ENCODE assay signal across 9 mouse cellular contexts in the genomic region with DNA sequence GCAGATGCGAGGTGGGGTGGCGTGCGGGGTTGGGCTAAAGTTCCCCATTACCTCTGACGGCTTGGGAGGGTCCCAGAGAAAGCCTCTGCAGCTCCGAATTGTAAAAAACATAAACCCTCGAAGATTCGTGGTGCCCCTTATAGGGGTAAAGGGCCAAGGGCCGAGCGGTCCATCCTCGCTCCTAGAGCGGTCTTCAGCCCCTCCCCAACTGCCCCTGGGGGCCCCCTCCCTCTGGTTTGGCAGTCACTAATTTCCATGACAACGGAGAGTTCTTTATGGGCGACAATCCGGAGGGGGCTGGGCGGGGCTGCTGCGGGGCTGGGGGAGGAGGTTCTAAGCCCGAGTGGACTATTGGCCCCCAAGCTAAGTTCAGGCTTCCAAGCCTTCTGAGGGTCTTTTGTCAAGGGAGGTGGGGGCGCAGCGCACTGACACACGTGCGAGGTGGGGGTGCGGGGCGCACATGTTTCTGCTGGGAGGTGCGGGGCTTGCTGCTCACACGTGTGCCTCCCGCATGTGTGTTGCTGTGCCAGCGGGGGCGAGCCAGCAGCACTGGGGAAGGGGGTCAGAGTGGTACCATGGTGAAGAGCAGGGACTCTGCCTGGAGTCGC. TPM values are rescaled to one million over a fixed set of nuclear protein-coding genes. Genes with fewer than 3 reads are reported as not detected.
DNase-seq lines count a peak whose midpoint lies in the region; ATAC-seq lines count a peak whose summit lies in the region.
"Had no signal": no experiment of that assay in that cellular context is flagged by ENCODE, and none has a peak within 500 bp of the region (broad histone marks: within the 10 kb centered on the region; RNA-seq: fewer than 3 reads in every experiment).

No protein-coding gene starts in this region.

- intact Hi-C loops in heart, postnatal 36 days (cut with DNase I), result no loop called here

- peak overlapping the region; percentile 85 for H3K4me2 ChIP-seq in heart, embryonic 12.5 days
- peak overlapping the region; percentile 97 for H3K4me2 ChIP-seq in limb, embryonic 15.5 days

- H3K27me3 ChIP-seq in heart, embryonic 12.5 days (replicated peaks), result peaks cover 73% of the 10 kb centered on the region
- peaks cover 20% of the 10 kb centered on the region for H3K27me3 ChIP-seq in limb, embryonic 15.5 days

- no peaks in the 10 kb centered on the region for H3K9me3 ChIP-seq in heart, embryonic 12.5 days (replicated peaks)
- H3K9me3 ChIP-seq in limb, embryonic 15.5 days, result no peaks in the 10 kb centered on the region
- H3K9me3 ChIP-seq: G1E had no signal

- no peak for DNase-seq in heart, postnatal 36 days
- DNase-seq in brain, adult 2 months (ENCODE audit: low read depth, low spot score), result peak; percentile 69
- DNase-seq in right cerebral cortex, postnatal 14 days, result peak; percentile 78
- DNase-seq in cerebellum, adult 11 months, result no peak
- no peak for DNase-seq in gastrocnemius, adult 18-20 months (ENCODE audit: low spot score)

- H3K4me3 ChIP-seq in heart, embryonic 12.5 days, result peak overlapping the region; percentile 49
- H3K4me3 ChIP-seq in limb, embryonic 15.5 days, result peak overlapping the region; percentile 53

- no peak overlapping the region for H3K27ac ChIP-seq in heart, embryonic 12.5 days (ENCODE audit: poor library complexity, severe bottlenecking)
- no peak overlapping the region for H3K27ac ChIP-seq in limb, embryonic 15.5 days

- ATAC-seq in heart, embryonic 12.5 days (ENCODE audit: insufficient number of reproducible peaks, low FRiP score), result no peak
- ATAC-seq in granulocyte monocyte progenitor cell, adult 5-6 weeks (replicated peaks; ENCODE audit: poor library complexity, severe bottlenecking), result 0 out of 2 replicates have a peak, but pooled peaks have one; percentile 10
- ATAC-seq in limb, embryonic 15.5 days (ENCODE audit: insufficient number of reproducible peaks, low FRiP score, low TSS enrichment, low read depth), result no peak

- peaks cover 15% of the 10 kb centered on the region for H3K4me1 ChIP-seq in heart, embryonic 12.5 days (replicated peaks)
- peaks cover 14% of the 10 kb centered on the region for H3K4me1 ChIP-seq in limb, embryonic 15.5 days

- H3K36me3 ChIP-seq in heart, embryonic 12.5 days, result no peaks in the 10 kb centered on the region
- H3K36me3 ChIP-seq in limb, embryonic 15.5 days, result no peaks in the 10 kb centered on the region
- H3K36me3 ChIP-seq: G1E had no signal

- H3K9ac ChIP-seq in heart, embryonic 12.5 days, result peak overlapping the region; percentile 59
- H3K9ac ChIP-seq in limb, embryonic 15.5 days, result peak overlapping the region; percentile 55

- WGBS in heart, embryonic 12.5 days, result 2% methylated on average over 29 of the region's 29 CpGs
- under 1% methylated on average over 26 of the region's 29 CpGs for WGBS in limb, embryonic 15.5 days

RNA-seq across cellular contexts. Expression of gene Camkv, which starts 0.8 kb away (rescaled TPM):
- polyA plus RNA-seq in heart, embryonic 12.5 days (2016; fragmentation: Nextera tagmentation; extraction: Ambion mirVana), result 0.39 and 0.56 TPM in 2 replicates
- not detected for total RNA-seq in heart, postnatal 36 days (2021)
- not detected in 2 replicates for total RNA-seq in granulocyte monocyte progenitor cell, adult 5-6 weeks (2014; fragmentation: Nextera tagmentation)
- total RNA-seq in granulocyte monocyte progenitor cell, adult 5-6 weeks (2017), result not detected in 2 replicates
- polyA plus RNA-seq in limb, embryonic 15.5 days (2015; fragmentation: Nextera tagmentation; extraction: Ambion mirVana), result 5.8 and 6.7 TPM in 2 replicates
- under 1 TPM; 0.26 to 0.34 TPM for total RNA-seq in gastrocnemius, adult 18-20 months (2021)
- polyA plus RNA-seq: G1E had no signal

RNA-seq across cellular contexts. Expression of gene Actl11, which starts 8.1 kb away (rescaled TPM):
- not detected in 2 replicates for polyA plus RNA-seq in heart, embryonic 12.5 days (2016; fragmentation: Nextera tagmentation; extraction: Ambion mirVana)
- total RNA-seq in heart, postnatal 36 days (2021), result not detected
- total RNA-seq in granulocyte monocyte progenitor cell, adult 5-6 weeks (2014; fragmentation: Nextera tagmentation), result not detected in 2 replicates
- not detected in 2 replicates for total RNA-seq in granulocyte monocyte progenitor cell, adult 5-6 weeks (2017)
- polyA plus RNA-seq in limb, embryonic 15.5 days (2015; fragmentation: Nextera tagmentation; extraction: Ambion mirVana), result not detected in 2 replicates
- not detected for total RNA-seq in gastrocnemius, adult 18-20 months (2021)
- polyA plus RNA-seq: G1E had no signal

RNA-seq across cellular contexts. Expression of gene Traip, which starts 13.6 kb away (rescaled TPM):
- 12.4 and 13.1 TPM in 2 replicates for polyA plus RNA-seq in heart, embryonic 12.5 days (2016; fragmentation: Nextera tagmentation; extraction: Ambion mirVana)
- total RNA-seq in heart, postnatal 36 days (2021), result 1 to 10 TPM; 1.0 to 1.3 TPM
- total RNA-seq in granulocyte monocyte progenitor cell, adult 5-6 weeks (2014; fragmentation: Nextera tagmentation), result 11.1 and 19.4 TPM in 2 replicates
- total RNA-seq in granulocyte monocyte progenitor cell, adult 5-6 weeks (2017), result 24.0 and 29.7 TPM in 2 replicates
- polyA plus RNA-seq in limb, embryonic 15.5 days (2015; fragmentation: Nextera tagmentation; extraction: Ambion mirVana), result 16.1 and 19.5 TPM in 2 replicates
- under 1 TPM; 0.27 to 0.62 TPM for total RNA-seq in gastrocnemius, adult 18-20 months (2021)

RNA-seq across cellular contexts. Expression of gene Mst1r, which starts 29.6 kb away (rescaled TPM):
- polyA plus RNA-seq in heart, embryonic 12.5 days (2016; fragmentation: Nextera tagmentation; extraction: Ambion mirVana), result 4.5 and 5.2 TPM in 2 replicates
- 1 to 10 TPM; 1.8 to 2.2 TPM for total RNA-seq in heart, postnatal 36 days (2021)
- not detected in 2 replicates for total RNA-seq in granulocyte monocyte progenitor cell, adult 5-6 weeks (2014; fragmentation: Nextera tagmentation)
- total RNA-seq in granulocyte monocyte progenitor cell, adult 5-6 weeks (2017), result 0.26 and 6.3 TPM in 2 replicates
- polyA plus RNA-seq in limb, embryonic 15.5 days (2015; fragmentation: Nextera tagmentation; extraction: Ambion mirVana), result 7.0 and 10.3 TPM in 2 replicates
- total RNA-seq in gastrocnemius, adult 18-20 months (2021), result under 1 TPM; 0.39 to 0.52 TPM
- total RNA-seq: G1E had no signal

RNA-seq across cellular contexts. Expression of gene Uba7, which starts 39.0 kb away (rescaled TPM):
- polyA plus RNA-seq in heart, embryonic 12.5 days (2016; fragmentation: Nextera tagmentation; extraction: Ambion mirVana), result 42.9 and 45.7 TPM in 2 replicates
- total RNA-seq in heart, postnatal 36 days (2021), result 10 to 100 TPM; 11.6 to 20.2 TPM
- total RNA-seq in granulocyte monocyte progenitor cell, adult 5-6 weeks (2014; fragmentation: Nextera tagmentation), result 79.1 and 88.9 TPM in 2 replicates
- total RNA-seq in granulocyte monocyte progenitor cell, adult 5-6 weeks (2017), result 21.4 and 33.4 TPM in 2 replicates
- polyA plus RNA-seq in limb, embryonic 15.5 days (2015; fragmentation: Nextera tagmentation; extraction: Ambion mirVana), result 22.7 and 24.9 TPM in 2 replicates
- total RNA-seq in gastrocnemius, adult 18-20 months (2021), result 1 to 10 TPM; 2.6 to 2.8 TPM

Comparison
In these comparisons a context has a peak if more than half of its experiments do, and no peak if none do; other contexts are left out.
1. DNase-seq: peak in brain, adult 2 months (single experiment) and right cerebral cortex, postnatal 14 days (single experiment); none in heart, postnatal 36 days (0 of 2), cerebellum, adult 11 months (single experiment) and gastrocnemius, adult 18-20 months (single experiment).
2. RNA of gene Traip, which starts 13.6 kb away (total RNA-seq): 11.1 to 29.7 TPM in granulocyte monocyte progenitor cell, adult 5-6 weeks; 1.0 to 1.3 TPM in heart, postnatal 36 days and 0.27 to 0.62 TPM in gastrocnemius, adult 18-20 months; every median in the first group is over 4 times any median in the second.